Mouse (Mus musculus): ENCODE data around the gene Gfy. TPM values are rescaled to one million over a fixed set of nuclear protein-coding genes. Genes with fewer than 3 reads are reported as not detected.

Gfy gene
- polyA plus RNA-seq, 1 experiment, result not detected

GRCm38 (mm10) chr7:45183672-45184071 is 4.3 kb upstream of the Gfy start:
- Histone ChIP-seq H3K4me3 (ENCODE audit: insufficient read depth, low read depth, low read length) (no peak overlapping the region), H3K27me3 (replicated peaks; ENCODE audit: control insufficient read depth, insufficient read depth, low read length) (peaks cover 1% of the 10 kb centered on the region), H3K36me3 (ENCODE audit: control insufficient read depth, insufficient read depth, low read length) (no peaks in the 10 kb centered on the region), H3K27ac (ENCODE audit: insufficient read depth, low read depth, low read length) (no peak overlapping the region), H3K4me1 (ENCODE audit: control insufficient read depth, insufficient read depth, low read length) (no peaks in the 10 kb centered on the region)
- no peak for DNase-seq
- WGBS, result 82% methylated on average over 7 of the region's 7 CpGs
- TF ChIP-seq CTCF (conservative IDR thresholded peaks at IDR 0.05; ENCODE audit: insufficient read depth, insufficient read length, low read depth, low read length) (no peak), POLR2A (IDR thresholded peaks at IDR 0.05; ENCODE audit: low read depth, low read length) (no peak)

- Histone ChIP-seq H3K4me3 (ENCODE audit: insufficient read depth, low read depth, low read length) (peak overlapping the region; percentile 2), H3K36me3 (ENCODE audit: control insufficient read depth, insufficient read depth, low read length) (no peaks in the 10 kb centered on the region), H3K27ac (ENCODE audit: insufficient read depth, low read depth, low read length) (peak overlapping the region; percentile 12; the same call in 1 of the 2 replicates), H3K4me1 (ENCODE audit: control insufficient read depth, insufficient read depth, low read length) (no peaks in the 10 kb centered on the region), H3K27me3 (replicated peaks; ENCODE audit: control insufficient read depth, insufficient read depth, low read length) (peaks cover 1% of the 10 kb centered on the region)
- peak; percentile 56 for DNase-seq
- TF ChIP-seq CTCF (conservative IDR thresholded peaks at IDR 0.05; ENCODE audit: insufficient read depth, insufficient read length, low read depth, low read length) (no peak), POLR2A (IDR thresholded peaks at IDR 0.05; ENCODE audit: low read depth, low read length) (no peak)
- WGBS, result 5% methylated on average over 11 of the region's 11 CpGs
Observed at GRCm38 (mm10) chr7:45182606-45183005, 3.2 kb upstream of the Gfy start.

- peak overlapping the region; percentile 22 for H3K4me3 ChIP-seq (ENCODE audit: insufficient read depth, low read depth, low read length)
- 2% methylated on average over 34 of the region's 34 CpGs for WGBS
- peak; percentile 95 for DNase-seq
- no peaks in the 10 kb centered on the region for H3K36me3 ChIP-seq (ENCODE audit: control insufficient read depth, insufficient read depth, low read length)
- TF ChIP-seq POLR2A (IDR thresholded peaks at IDR 0.05; ENCODE audit: low read depth, low read length) (no peak), CTCF (conservative IDR thresholded peaks at IDR 0.05; ENCODE audit: insufficient read depth, insufficient read length, low read depth, low read length) (no peak)
- H3K4me1 ChIP-seq (ENCODE audit: control insufficient read depth, insufficient read depth, low read length), result no peaks in the 10 kb centered on the region
- peaks cover 1% of the 10 kb centered on the region for H3K27me3 ChIP-seq (replicated peaks; ENCODE audit: control insufficient read depth, insufficient read depth, low read length)
- peak overlapping the region; percentile 12; the same call in 1 of the 2 replicates for H3K27ac ChIP-seq (ENCODE audit: insufficient read depth, low read depth, low read length)
Observed at GRCm38 (mm10) chr7:45182199-45182601, 2.8 kb upstream of the Gfy start.

GRCm38 (mm10) chr7:45181540-45181939 is 2.2 kb upstream of the Gfy start:
- H3K4me3 ChIP-seq (ENCODE audit: insufficient read depth, low read depth, low read length), result no peak overlapping the region
- no peak for DNase-seq
- no peaks in the 10 kb centered on the region for H3K4me1 ChIP-seq (ENCODE audit: control insufficient read depth, insufficient read depth, low read length)
- peaks cover 2% of the 10 kb centered on the region for H3K27me3 ChIP-seq (replicated peaks; ENCODE audit: control insufficient read depth, insufficient read depth, low read length)
- H3K27ac ChIP-seq (ENCODE audit: insufficient read depth, low read depth, low read length), result no peak overlapping the region
- TF ChIP-seq CTCF (conservative IDR thresholded peaks at IDR 0.05; ENCODE audit: insufficient read depth, insufficient read length, low read depth, low read length) (no peak), POLR2A (IDR thresholded peaks at IDR 0.05; ENCODE audit: low read depth, low read length) (no peak)
- 6% methylated on average over 35 of the region's 35 CpGs for WGBS
- H3K36me3 ChIP-seq (ENCODE audit: control insufficient read depth, insufficient read depth, low read length), result no peaks in the 10 kb centered on the region

- Histone ChIP-seq H3K4me3 (ENCODE audit: insufficient read depth, low read depth, low read length) (no peak within 1 kb of the TSS), H3K27ac (ENCODE audit: insufficient read depth, low read depth, low read length) (no peak within 1 kb of the TSS), H3K27me3 (replicated peaks; ENCODE audit: control insufficient read depth, insufficient read depth, low read length) (peaks cover 5% of the 10 kb centered on the region), H3K4me1 (ENCODE audit: control insufficient read depth, insufficient read depth, low read length) (no peaks in the 10 kb centered on the region), H3K36me3 (ENCODE audit: control insufficient read depth, insufficient read depth, low read length) (no peaks in the 10 kb centered on the region)
- WGBS, result 18% methylated on average over 20 of the region's 20 CpGs
- no peak for DNase-seq
- TF ChIP-seq POLR2A (IDR thresholded peaks at IDR 0.05; ENCODE audit: low read depth, low read length) (no peak), CTCF (conservative IDR thresholded peaks at IDR 0.05; ENCODE audit: insufficient read depth, insufficient read length, low read depth, low read length) (no peak)
Observed at GRCm38 (mm10) chr7:45180896-45181477, 1.6 kb upstream of the Gfy start, which contains the start of gene Pth2. Gene Pth2, plus strand, starts transcription at chr7:45180995.

- no peaks in the 10 kb centered on the region for H3K36me3 ChIP-seq (ENCODE audit: control insufficient read depth, insufficient read depth, low read length)
- WGBS, result 21% methylated on average over 7 of the region's 7 CpGs
- H3K4me1 ChIP-seq (ENCODE audit: control insufficient read depth, insufficient read depth, low read length), result no peaks in the 10 kb centered on the region
- H3K27me3 ChIP-seq (replicated peaks; ENCODE audit: control insufficient read depth, insufficient read depth, low read length), result peaks cover 5% of the 10 kb centered on the region
- DNase-seq, result no peak
- TF ChIP-seq POLR2A (IDR thresholded peaks at IDR 0.05; ENCODE audit: low read depth, low read length) (no peak), CTCF (conservative IDR thresholded peaks at IDR 0.05; ENCODE audit: insufficient read depth, insufficient read length, low read depth, low read length) (no peak)
- no peak overlapping the region for H3K4me3 ChIP-seq (ENCODE audit: insufficient read depth, low read depth, low read length)
- H3K27ac ChIP-seq (ENCODE audit: insufficient read depth, low read depth, low read length), result no peak overlapping the region
Observed at GRCm38 (mm10) chr7:45178550-45178949, 819 bp downstream of the Gfy start.

GRCm38 (mm10) chr7:45176356-45176755 is 3.0 kb downstream of the Gfy start:
- WGBS, result 6% methylated on average over 30 of the region's 31 CpGs
- Histone ChIP-seq H3K27ac (ENCODE audit: insufficient read depth, low read depth, low read length) (no peak overlapping the region), H3K4me3 (ENCODE audit: insufficient read depth, low read depth, low read length) (no peak overlapping the region), H3K4me1 (ENCODE audit: control insufficient read depth, insufficient read depth, low read length) (no peaks in the 10 kb centered on the region), H3K27me3 (replicated peaks; ENCODE audit: control insufficient read depth, insufficient read depth, low read length) (peaks cover 5% of the 10 kb centered on the region), H3K36me3 (ENCODE audit: control insufficient read depth, insufficient read depth, low read length) (no peaks in the 10 kb centered on the region)
- TF ChIP-seq POLR2A (IDR thresholded peaks at IDR 0.05; ENCODE audit: low read depth, low read length), result no peak
- DNase-seq, result no peak

Measured in kidney, adult 2 months (tissue).